In the genomic region with DNA sequence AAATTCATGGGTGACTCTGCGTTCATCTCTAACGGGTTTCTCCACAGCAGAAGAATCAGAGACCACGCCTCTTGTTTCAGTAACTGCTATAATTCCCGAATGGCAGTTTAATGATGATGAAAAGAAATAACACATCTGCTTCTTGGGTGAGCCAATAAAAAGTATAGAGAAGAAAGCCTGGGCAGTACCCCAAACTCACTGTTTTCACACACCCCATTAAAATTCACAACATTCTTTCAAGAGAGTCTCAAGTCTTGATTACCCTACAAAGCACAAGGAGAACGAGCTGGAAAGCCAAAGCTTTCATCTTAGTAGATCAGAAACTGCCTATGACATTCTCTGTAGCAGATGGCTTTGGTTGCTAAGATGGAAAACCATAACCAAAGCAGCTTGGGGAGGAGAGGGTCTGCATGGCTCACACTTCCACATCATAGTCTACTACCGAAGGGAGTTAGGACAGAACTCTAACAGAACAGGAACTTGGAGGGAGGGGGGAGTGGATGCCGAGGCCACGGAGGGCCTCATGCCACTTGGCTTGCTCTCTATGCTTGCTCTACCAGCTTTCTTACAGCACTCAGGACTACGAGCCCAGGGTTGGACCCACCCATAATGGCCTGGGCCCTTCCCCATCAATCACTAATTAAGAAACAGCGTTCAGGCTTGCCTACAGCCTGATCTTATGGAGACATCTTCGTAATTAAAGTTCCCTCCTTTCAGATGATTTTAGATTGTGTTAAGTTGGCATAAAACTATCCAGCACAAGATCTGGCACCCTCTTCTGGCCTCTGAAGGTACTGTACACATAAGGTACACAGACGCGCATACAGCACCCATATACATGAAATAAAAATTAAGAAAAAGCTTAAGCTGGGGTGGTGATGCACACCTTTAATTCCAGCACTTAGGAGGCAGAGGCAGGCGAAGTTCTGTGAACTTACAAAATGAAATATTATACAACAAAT, we compare ENCODE assay signal across 1 mouse cellular context.
TF ChIP-seq lines count a peak whose summit lies in the region.

No protein-coding gene starts in this region.

TF ChIP-seq in MEL, 35 proteins besides CTCF, POLR2A, EP300 and RAD21 (continued from another document):
- TF ChIP-seq SMC3 (IDR thresholded peaks at IDR 0.05; ENCODE audit: low read depth, low read length) = peak; percentile 52
TF ChIP-seq in MEL: peak in this region for 1.
